Mouse (Mus musculus) kidney, postnatal 4 days (tissue): Measurements from ENCODE around the gene Plppr2.

Experiments used
- DNase-seq, 2 experiments: peaks; one replicate each; pipeline ENCODE4 v3.0.0; 2021; ENCODE audit warnings: mixed read lengths in 2 of 2

The Plppr2 gene

GRCm38 (mm10) chr9:21962010-21962409, 25.2 kb downstream of the Plppr2 start:
- peak; percentile 36 to 55 for DNase-seq

- peak; percentile 81 to 88 for DNase-seq
Measured at GRCm38 (mm10) chr9:21962416-21963059, 25.7 kb downstream of the Plppr2 start.

- peak; percentile 77 to 85 for DNase-seq
Measured at GRCm38 (mm10) chr9:21963417-21963816, 26.6 kb downstream of the Plppr2 start, which contains the start of gene Epor. Gene Epor (minus strand): TSS chr9:21963506.

- no peak for DNase-seq
Measured at GRCm38 (mm10) chr9:21968883-21969282, 32.0 kb downstream of the Plppr2 start.

GRCm38 (mm10) chr9:21969304-21969703, 32.5 kb downstream of the Plppr2 start:
- DNase-seq: no peak

- peak in 1 of 2 experiments; percentile 6 for DNase-seq
Measured at GRCm38 (mm10) chr9:21976626-21977175, 39.9 kb downstream of the Plppr2 start.

- DNase-seq: no peak
Measured at GRCm38 (mm10) chr9:21977331-21977730, 40.5 kb downstream of the Plppr2 start.

GRCm38 (mm10) chr9:21977972-21978371, 41.1 kb downstream of the Plppr2 start:
- peak; percentile 60 to 61 for DNase-seq

GRCm38 (mm10) chr9:21978398-21979128, 41.7 kb downstream of the Plppr2 start:
- peak in 1 of 2 experiments; percentile 15 for DNase-seq

GRCm38 (mm10) chr9:21983911-21984310, 47.1 kb downstream of the Plppr2 start:
- DNase-seq: no peak

GRCm38 (mm10) chr9:21987592-21988342, 50.9 kb downstream of the Plppr2 start:
- peak in 1 of 2 experiments; percentile 42 for DNase-seq

- peak; percentile 67 to 81 for DNase-seq
Measured at GRCm38 (mm10) chr9:21988421-21989101, 51.7 kb downstream of the Plppr2 start.

- DNase-seq: peak; percentile 78 to 85
Measured at GRCm38 (mm10) chr9:21989230-21990110, 52.6 kb downstream of the Plppr2 start, which contains the start of gene Rgl3. Gene Rgl3 (minus strand): TSS chr9:21989446.

- DNase-seq: no peak
Measured at GRCm38 (mm10) chr9:21992227-21992626, 55.4 kb downstream of the Plppr2 start.

GRCm38 (mm10) chr9:21996178-21996867, 59.5 kb downstream of the Plppr2 start:
- no peak for DNase-seq
